Mouse (Mus musculus) thymus, adult 2 months (tissue): ENCODE measurements around the gene Sestd1.

Experiments
- CTCF ChIP-seq: fragments of 200-500 bp; IDR thresholded peaks from 2 replicates; pipeline ENCODE4 v1.5.1; 2012; ENCODE audit warnings: mild to moderate bottlenecking, control low read depth, low read length, moderate library complexity, borderline replicate concordance; ENCODE audit not compliant: control insufficient read depth, poor library complexity, insufficient read depth; ENCODE audit errors: extremely low read depth
- POLR2A ChIP-seq: fragments of 200-500 bp; IDR thresholded peaks from 2 replicates; pipeline ENCODE4 v1.6.1; 2012; ENCODE audit warnings: mild to moderate bottlenecking, low read length, control low read depth, moderate library complexity; ENCODE audit not compliant: control insufficient read depth, poor library complexity, insufficient read depth; ENCODE audit errors: extremely low read depth

- TF ChIP-seq POLR2A (no peak), CTCF (no peak)
Observed at GRCm38 (mm10) chr2:77245806-77246205, 34.6 kb downstream of the Sestd1 start.
